Mouse (Mus musculus) neural tube, embryonic 11.5 days (tissue): ENCODE measurements around the gene Ppil6. TPM values are rescaled to one million over a fixed set of nuclear protein-coding genes. Genes with fewer than 3 reads are reported as not detected.

Experiments
- ATAC-seq: fragments of 200-750 bp; cut with Nextera tagmentation; 2 replicates; pipeline ENCODE4 v1.8.0; 2017; ENCODE audit warnings: moderate number of reproducible peaks, mild to moderate bottlenecking, moderate TSS enrichment, moderate library complexity; ENCODE audit not compliant: insufficient read depth, low FRiP score, low TSS enrichment
- DNase-seq: peaks from one replicate; pipeline ENCODE4 v3.0.0-alpha.2; 2015; ENCODE audit warnings: low spot score
- H3K27ac ChIP-seq: fragments of 300-500 bp; sonication (generic); 2 replicates; pipeline ENCODE4 v1.5.1; 2014; ENCODE audit warnings: low read depth, mild to moderate bottlenecking, low read length
- H3K27me3 ChIP-seq: fragments of 300-500 bp; sonication (generic); 2 replicates; pipeline ENCODE4 v1.6.1; 2014; ENCODE audit warnings: mild to moderate bottlenecking, low read length, mixed read lengths; ENCODE audit not compliant: control insufficient read depth, insufficient read depth
- H3K36me3 ChIP-seq: fragments of 300-500 bp; sonication (generic); 2 replicates; pipeline ENCODE4 v1.6.1; 2014; ENCODE audit warnings: mild to moderate bottlenecking, low read length, moderate library complexity, mixed read lengths; ENCODE audit not compliant: control insufficient read depth, insufficient read depth
- H3K4me1 ChIP-seq: fragments of 300-500 bp; sonication (generic); 2 replicates; pipeline ENCODE4 v1.6.1; 2014; ENCODE audit warnings: low read length, mixed read lengths; ENCODE audit not compliant: control insufficient read depth, insufficient read depth
- H3K4me2 ChIP-seq: fragments of 300-500 bp; sonication (generic); 2 replicates; pipeline ENCODE4 v1.6.1; 2014; ENCODE audit warnings: low read depth, mild to moderate bottlenecking, moderate library complexity
- H3K4me3 ChIP-seq: fragments of 300-500 bp; sonication (generic); 2 replicates; pipeline ENCODE4 v1.5.1; 2014; ENCODE audit warnings: low read depth, low read length
- H3K9ac ChIP-seq: fragments of 300-500 bp; sonication (generic); 2 replicates; pipeline ENCODE4 v1.6.1; 2014; ENCODE audit warnings: mild to moderate bottlenecking, low read length
- H3K9me3 ChIP-seq: fragments of 300-500 bp; sonication (generic); 2 replicates; pipeline ENCODE4 v1.6.1; 2016; ENCODE audit warnings: low read length; ENCODE audit not compliant: control insufficient read depth
- WGBS: fragments of 180-500 bp; shearing (Covaris S2); extraction: QIAGEN DNeasy Blood & Tissue Kit; methylation state at CpG from one replicate; pipeline ENCODE4 v1.1.7; 2014; 5-methylcytosine and 5-hydroxymethylcytosine counted together
- polyA plus RNA-seq: library from polyadenylated mRNA; unstranded; fragments of >200 nt; fragmentation: Nextera tagmentation; extraction: Ambion mirVana; gene quantifications from 2 replicates; pipeline ENCODE4 v1.2.1, GENCODE M21; 2014

The Ppil6 gene
- polyA plus RNA-seq, 1 experiment from 2014 or later, result 0.58 TPM

- Histone ChIP-seq H3K9ac (no peak overlapping the region), H3K9me3 (no peaks in the 10 kb centered on the region), H3K27me3 (no peaks in the 10 kb centered on the region), H3K36me3 (no peaks in the 10 kb centered on the region), H3K4me3 (no peak overlapping the region), H3K4me1 (no peaks in the 10 kb centered on the region), H3K27ac (no peak overlapping the region), H3K4me2 (no peak overlapping the region)
- WGBS, result 90% methylated on average over 10 of the region's 10 CpGs
- DNase-seq, result no peak
- ATAC-seq, result no peak
Observed at GRCm38 (mm10) chr10:41561701-41562395, 71.6 kb downstream of the Ppil6 start.

Other genes starting within 250 kb of the Ppil6 start
- 25.2 and 29.6 TPM in 2 replicates for gene Fig4, start 187.2 kb upstream of the Ppil6 start, polyA plus RNA-seq
- not detected in 2 replicates for gene Ak9, start 186.5 kb upstream of the Ppil6 start, polyA plus RNA-seq
- 17.9 and 20.1 TPM in 2 replicates for gene Zbtb24, start 40.1 kb upstream of the Ppil6 start, polyA plus RNA-seq
- gene Mical1, start 14.1 kb upstream of the Ppil6 start, polyA plus RNA-seq, result 31.1 and 34.9 TPM in 2 replicates
- gene Smpd2, start 70 bp upstream of the Ppil6 start, polyA plus RNA-seq, result 47.3 and 49.1 TPM in 2 replicates
- 126 and 133 TPM in 2 replicates for gene Cd164, start 29.0 kb downstream of the Ppil6 start, polyA plus RNA-seq
- 0.28 and 0.58 TPM in 2 replicates for gene Ccdc162, start 226.2 kb downstream of the Ppil6 start, polyA plus RNA-seq